Mouse (Mus musculus) lung, postnatal 14 days (tissue): ENCODE results near the gene Akr1c12.
"Not testable (repeated sequence)": the region's sequence is repeated elsewhere in the genome, so short reads cannot be mapped to it uniquely, and the experiment has no call there.

ENCODE experiments used
- DNase-seq: peaks from one replicate; pipeline ENCODE4 v3.0.0; 2021

Gene Akr1c12

DNA sequence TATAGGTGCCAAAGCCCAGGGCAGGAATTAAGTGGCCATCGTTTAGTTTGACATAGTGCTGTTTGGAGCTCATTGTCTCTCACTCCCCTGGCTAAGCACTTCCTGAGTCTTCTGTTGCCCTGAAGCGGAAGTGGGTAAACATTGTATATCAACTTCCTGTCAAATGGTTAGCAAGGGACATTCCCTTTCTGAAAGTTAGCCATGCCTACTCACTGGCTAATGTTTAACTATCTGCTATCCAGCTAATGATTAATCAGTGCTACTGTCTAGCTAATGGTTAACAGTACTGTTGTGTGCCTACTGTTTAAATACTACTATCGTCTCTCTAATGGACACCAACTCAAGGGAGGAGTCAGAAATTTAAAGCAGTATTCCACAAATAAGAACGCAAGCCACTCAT, at the start of gene Akr1c12:
TSS of gene Akr1c12 (minus strand) at position 150 of the 400 bp plus-strand sequence.
- no peak for DNase-seq

DNA sequence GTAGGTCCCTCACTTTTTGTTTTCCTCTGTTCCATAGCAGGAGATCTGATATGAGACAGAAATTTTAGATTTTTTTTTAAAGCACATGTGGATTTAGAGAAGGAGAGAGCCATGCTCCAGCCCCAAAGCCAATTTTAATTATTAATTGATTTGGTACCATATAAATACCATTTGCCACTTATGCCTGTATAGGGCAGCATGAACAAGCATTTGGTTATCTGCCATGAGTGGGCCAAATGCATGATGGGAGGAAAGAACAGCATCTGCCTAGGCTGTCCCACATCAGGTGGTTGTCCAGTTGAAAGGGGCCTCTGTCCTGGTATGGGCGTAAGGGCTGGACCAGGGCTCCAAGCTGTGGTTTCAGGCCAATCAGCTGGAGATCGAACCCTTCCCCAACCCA, 39.5 kb upstream of the Akr1c12 start:
- no peak for DNase-seq

- DNase-seq: no peak
Observed at GRCm38 (mm10) chr13:4313907-4314306, 34.7 kb upstream of the Akr1c12 start.

DNA sequence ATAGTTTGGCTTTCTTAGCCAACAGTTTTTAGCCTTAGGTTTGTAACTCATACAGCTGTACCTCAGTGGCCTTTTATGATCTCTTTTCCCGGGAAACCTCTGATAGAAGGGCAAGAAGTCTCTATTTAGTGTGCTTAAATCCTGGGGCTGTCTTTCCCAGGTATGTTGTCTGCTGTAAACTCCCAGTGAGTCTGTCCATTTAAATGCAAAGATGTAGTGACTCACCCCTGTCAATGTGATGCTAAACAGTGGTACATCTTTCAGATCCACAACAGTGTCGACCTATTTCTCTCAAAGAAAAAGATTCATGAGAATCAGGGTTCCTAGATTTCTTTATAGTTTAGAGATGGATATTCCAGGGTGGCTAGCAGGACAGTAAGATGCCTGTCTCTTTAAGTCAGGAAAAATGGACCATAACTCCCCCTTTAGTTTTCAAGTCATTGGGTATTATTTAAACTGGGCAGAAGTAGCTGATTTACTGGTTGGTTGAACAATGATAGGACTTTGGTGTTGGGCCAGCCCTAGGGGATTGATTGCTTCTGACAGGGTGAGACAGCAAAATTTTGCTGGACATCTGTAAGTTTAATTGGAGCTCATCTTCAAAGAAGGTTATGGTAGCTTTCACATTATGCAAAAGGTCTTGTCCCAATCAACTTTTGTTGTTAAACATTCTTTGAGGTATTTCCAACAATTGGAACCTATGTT, 25.8 kb upstream of the Akr1c12 start:
- DNase-seq: no peak

DNA sequence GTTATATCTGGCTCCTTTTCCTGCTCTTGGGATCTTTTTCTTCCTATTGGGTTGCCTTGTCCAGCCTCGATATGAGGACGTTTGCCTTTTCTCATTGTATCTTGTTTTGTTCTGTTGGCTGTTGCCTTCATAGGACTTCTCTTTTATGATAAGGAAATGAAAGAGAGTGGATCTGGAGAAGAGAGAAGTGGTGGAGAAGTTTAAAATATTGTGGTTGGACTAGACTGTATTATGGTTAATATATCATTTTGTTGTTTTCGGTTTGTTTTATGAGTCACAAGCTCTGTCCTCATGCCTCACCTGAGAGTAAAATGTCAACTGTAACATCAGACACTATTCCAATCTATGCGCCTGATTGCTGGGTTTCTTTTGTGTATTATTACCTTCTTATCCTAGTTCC, 17.8 kb upstream of the Akr1c12 start:
- no peak for DNase-seq

DNA sequence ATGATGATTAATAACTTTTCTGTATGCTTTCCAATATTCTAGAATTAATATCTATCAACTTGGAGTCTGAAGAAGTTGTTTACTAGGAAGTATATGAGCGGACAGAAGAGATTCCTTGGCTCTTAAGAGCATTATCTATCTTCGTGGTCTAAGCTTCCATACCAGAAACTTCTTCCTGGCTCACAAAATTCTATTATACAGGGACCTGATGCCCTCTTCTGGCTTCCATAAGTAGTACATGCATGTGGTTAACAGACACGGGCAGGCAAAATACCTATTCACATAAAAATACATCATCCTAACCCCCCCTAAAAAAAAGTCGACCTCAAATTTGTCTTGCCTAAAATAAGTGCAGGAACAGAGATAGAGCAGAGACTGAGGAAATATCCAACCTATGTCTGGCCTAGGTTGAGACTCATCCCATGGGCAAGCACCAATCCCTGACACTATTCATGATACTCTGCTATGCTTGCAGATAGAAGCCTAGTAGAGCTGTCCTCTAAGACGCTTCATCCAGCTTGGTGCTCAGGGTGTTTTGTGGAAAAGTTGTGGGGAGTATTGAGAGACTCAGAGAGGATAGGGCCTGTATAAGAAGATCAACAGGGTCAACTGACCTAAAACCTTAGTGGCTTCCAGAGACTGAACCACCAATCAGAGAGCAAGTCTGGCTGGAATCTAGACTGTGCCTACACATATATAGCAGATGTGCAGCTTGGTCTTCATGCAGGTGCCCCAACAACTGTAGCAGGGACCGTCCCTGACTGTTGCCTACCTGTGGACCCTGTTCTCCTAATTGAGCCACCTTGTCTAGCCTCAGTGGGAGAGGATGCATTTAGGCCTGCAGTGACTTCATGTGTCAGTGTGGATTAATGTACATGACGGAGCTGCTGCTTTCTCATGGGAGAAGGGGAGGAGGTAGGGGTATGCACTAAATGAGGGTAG, 2.5 kb upstream of the Akr1c12 start:
- DNase-seq: peak; percentile 45

GRCm38 (mm10) chr13:4277526-4277925, 1.7 kb downstream of the Akr1c12 start:
- DNase-seq: no peak

- no peak for DNase-seq
Observed at GRCm38 (mm10) chr13:4270860-4271259, 8.4 kb downstream of the Akr1c12 start.

DNA sequence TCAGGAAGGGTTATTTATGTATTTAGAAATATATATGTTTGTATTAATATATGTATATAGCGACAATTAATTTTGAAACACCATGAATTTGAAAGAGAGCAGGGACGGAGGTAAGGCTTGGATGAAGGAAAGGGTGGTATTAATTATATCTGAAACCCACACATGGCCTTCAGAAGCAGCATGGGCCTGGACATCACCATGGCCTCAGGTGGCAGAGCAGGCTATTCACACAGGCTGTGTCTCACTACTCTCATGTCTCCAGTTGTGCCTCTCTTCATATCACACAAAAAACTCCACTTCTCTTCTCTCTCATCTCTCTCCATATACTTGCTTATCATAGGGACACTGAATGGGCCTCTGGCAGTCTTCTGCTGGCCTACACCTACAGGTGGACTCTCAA, 13.8 kb downstream of the Akr1c12 start:
- not testable (repeated sequence) for DNase-seq

- no peak for DNase-seq
Observed at GRCm38 (mm10) chr13:4265047-4265446, 14.2 kb downstream of the Akr1c12 start.

DNA sequence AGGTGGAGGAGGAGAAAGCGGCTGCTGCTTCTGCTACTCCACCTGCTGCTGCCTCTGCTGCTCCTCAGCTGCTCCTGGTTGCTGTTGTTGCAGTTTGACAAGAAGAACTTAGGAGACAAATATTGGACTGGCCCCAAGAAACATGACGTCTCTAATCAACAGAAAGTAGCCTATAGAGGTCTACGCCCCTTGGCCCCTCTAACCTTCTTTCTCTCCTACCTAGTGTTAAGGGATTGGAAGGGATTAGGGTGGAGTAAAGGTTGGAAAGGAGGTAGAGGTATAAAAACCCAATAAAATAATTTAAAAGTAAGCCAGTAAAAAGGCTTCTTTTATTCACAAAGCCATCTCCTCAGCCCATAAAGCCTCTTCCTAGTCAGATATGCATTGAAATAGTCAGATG, 14.6 kb downstream of the Akr1c12 start:
- DNase-seq: no peak

- DNase-seq: no peak
Observed at GRCm38 (mm10) chr13:4257349-4257748, 21.9 kb downstream of the Akr1c12 start.

DNA sequence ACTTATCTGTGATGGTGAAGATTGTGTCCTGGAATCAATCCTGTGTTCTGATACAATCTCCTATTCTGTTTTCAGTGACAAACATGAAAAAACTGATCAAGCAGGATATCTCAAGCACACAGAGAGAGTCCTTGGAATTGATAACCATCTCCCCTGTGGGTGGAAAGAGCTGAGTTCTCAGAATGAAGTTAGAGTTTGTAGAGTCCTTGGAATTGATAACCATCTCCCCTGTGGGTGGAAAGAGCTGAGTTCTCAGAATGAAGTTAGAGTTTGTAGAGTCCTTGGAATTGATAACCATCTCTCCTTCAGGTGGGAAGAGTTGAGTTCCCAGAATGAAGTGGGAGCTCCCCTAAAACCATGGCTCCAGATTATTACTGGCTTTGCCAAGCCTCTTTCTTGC, 22.3 kb downstream of the Akr1c12 start:
- DNase-seq: not testable (repeated sequence)

GRCm38 (mm10) chr13:4249347-4249746, 29.9 kb downstream of the Akr1c12 start:
- DNase-seq: no peak

DNA sequence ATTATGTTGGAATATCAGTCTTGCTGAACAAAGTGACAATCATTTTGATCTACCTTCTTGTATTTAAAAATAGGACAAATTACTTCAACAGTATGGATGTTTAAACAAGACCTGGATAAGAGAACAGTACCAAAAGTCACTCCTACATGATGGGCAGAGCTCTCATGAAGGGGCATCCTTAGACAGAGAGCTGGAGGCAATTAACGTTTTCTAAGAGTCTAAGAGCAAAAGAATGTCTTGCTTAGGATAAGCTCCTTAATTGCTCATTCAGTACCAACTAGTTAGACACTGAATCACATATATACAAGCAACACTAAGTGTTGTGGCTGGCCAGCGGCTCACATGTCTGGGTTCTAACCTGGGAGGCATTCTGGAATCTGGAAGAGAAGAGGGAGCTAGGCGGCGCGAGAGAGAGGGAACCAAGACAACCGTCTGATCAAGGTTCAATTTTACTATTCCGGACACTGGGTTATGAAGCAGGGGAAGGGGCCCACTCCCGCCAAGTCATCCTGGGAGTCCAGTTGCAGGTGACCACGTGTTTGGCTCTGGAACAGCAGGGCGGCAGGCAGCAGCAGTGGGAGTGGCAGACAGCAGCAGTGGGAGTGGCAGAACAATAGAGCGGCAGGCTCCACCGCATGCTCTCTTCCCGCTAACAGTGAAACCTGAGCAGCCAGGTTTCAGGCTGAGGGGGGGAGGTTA, 34.2 kb downstream of the Akr1c12 start:
- DNase-seq: peak; percentile 6

GRCm38 (mm10) chr13:4233536-4234172, 45.6 kb downstream of the Akr1c12 start:
- no peak for DNase-seq

- DNase-seq: no peak
Observed at GRCm38 (mm10) chr13:4233135-4233534, 46.1 kb downstream of the Akr1c12 start.

GRCm38 (mm10) chr13:4230841-4231623, 48.2 kb downstream of the Akr1c12 start:
- DNase-seq: no peak

- peak; percentile 7 for DNase-seq
Observed at GRCm38 (mm10) chr13:4228441-4228840, 50.8 kb downstream of the Akr1c12 start, which contains the start of gene Akr1c19. Gene Akr1c19, plus strand, starts transcription at chr13:4228700.
